In the genomic region with DNA sequence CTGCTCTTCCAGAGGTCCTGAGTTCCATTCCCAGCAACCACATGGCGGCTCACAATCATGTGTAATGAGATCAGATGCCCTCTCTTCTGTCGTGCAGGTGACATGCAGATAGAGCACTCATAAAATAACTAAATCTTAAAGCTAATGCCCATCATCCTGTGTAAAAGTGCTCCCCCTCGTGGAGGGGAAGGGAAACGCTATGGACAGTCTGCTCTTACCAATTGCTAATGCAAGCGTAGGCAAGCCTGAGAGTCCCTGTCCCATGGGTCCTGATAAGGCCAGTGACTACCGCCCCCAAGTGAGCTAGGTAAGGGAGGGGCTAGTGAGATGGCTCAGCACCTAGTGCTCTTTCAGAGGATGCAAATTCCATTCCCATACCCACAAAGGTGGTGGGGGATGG, we compare ENCODE assay signal across 8 mouse cellular contexts. TPM values are rescaled to one million over a fixed set of nuclear protein-coding genes. Genes with fewer than 3 reads are reported as not detected.
DNase-seq lines count a peak whose midpoint lies in the region; ATAC-seq lines count a peak whose summit lies in the region.

No protein-coding gene starts in this region.

- no peak overlapping the region for H3K4me3 ChIP-seq in forebrain, embryonic 12.5 days (replicated peaks)
- H3K4me3 ChIP-seq in forebrain, embryonic 10.5 days, result no peak overlapping the region
- no peak overlapping the region for H3K4me3 ChIP-seq in kidney, embryonic 14.5 days (ENCODE audit: low read length)

- no peak overlapping the region for H3K4me2 ChIP-seq in forebrain, embryonic 12.5 days
- no peak overlapping the region for H3K4me2 ChIP-seq in kidney, embryonic 14.5 days (replicated peaks; ENCODE audit: low read depth, low read length)

- no peak overlapping the region for H3K9ac ChIP-seq in forebrain, embryonic 12.5 days
- no peak overlapping the region for H3K9ac ChIP-seq in kidney, embryonic 14.5 days (ENCODE audit: low read depth, low read length)

- no peaks in the 10 kb centered on the region for H3K27me3 ChIP-seq in forebrain, embryonic 12.5 days
- H3K27me3 ChIP-seq in forebrain, embryonic 10.5 days (ENCODE audit: poor library complexity, severe bottlenecking), result no peaks in the 10 kb centered on the region
- H3K27me3 ChIP-seq in kidney, embryonic 14.5 days (ENCODE audit: control insufficient read depth, insufficient read depth, low read length), result no peaks in the 10 kb centered on the region

- no peak for DNase-seq in forebrain, embryonic 10.5 days (ENCODE audit: extremely low spot score, low spot score)
- peak; percentile 38 for DNase-seq in urinary bladder, adult 2 months (ENCODE audit: low spot score)
- no peak for DNase-seq in urinary bladder, postnatal 4 days (ENCODE audit: low spot score in 2 of 2)
- peak; percentile 82 for DNase-seq in embryo, embryonic 10.5 days (ENCODE audit: low spot score)
- peak; percentile 87 for DNase-seq in thymus, postnatal 14 days

- no peak overlapping the region for H3K27ac ChIP-seq in forebrain, embryonic 12.5 days
- no peak overlapping the region for H3K27ac ChIP-seq in forebrain, embryonic 10.5 days
- no peak overlapping the region for H3K27ac ChIP-seq in kidney, embryonic 14.5 days (ENCODE audit: low read depth, low read length)

- peak; percentile 30; the same call in 1 of the 2 replicates for ATAC-seq in forebrain, embryonic 12.5 days (ENCODE audit: low FRiP score)
- 0 out of 2 replicates have a peak, but pooled peaks have one; percentile 28 for ATAC-seq in kidney, embryonic 14.5 days (ENCODE audit: low FRiP score, low TSS enrichment)
- ATAC-seq in megakaryocyte, adult 5-6 weeks (ENCODE audit: poor library complexity, severe bottlenecking), result peak; percentile 83

- 14% methylated on average over 6 of the region's 6 CpGs for WGBS in forebrain, embryonic 12.5 days
- WGBS in forebrain, embryonic 10.5 days, result 19% methylated on average over 6 of the region's 6 CpGs
- 27% methylated on average over 6 of the region's 6 CpGs for WGBS in kidney, embryonic 14.5 days

- H3K4me1 ChIP-seq in forebrain, embryonic 12.5 days, result no peaks in the 10 kb centered on the region
- peaks cover 14% of the 10 kb centered on the region for H3K4me1 ChIP-seq in forebrain, embryonic 10.5 days
- no peaks in the 10 kb centered on the region for H3K4me1 ChIP-seq in kidney, embryonic 14.5 days (ENCODE audit: control insufficient read depth, insufficient read depth, low read length)

- H3K9me3 ChIP-seq in forebrain, embryonic 12.5 days, result no peaks in the 10 kb centered on the region
- no peaks in the 10 kb centered on the region for H3K9me3 ChIP-seq in forebrain, embryonic 10.5 days
- no peaks in the 10 kb centered on the region for H3K9me3 ChIP-seq in kidney, embryonic 14.5 days (ENCODE audit: control insufficient read depth, low read length)

- H3K36me3 ChIP-seq in forebrain, embryonic 12.5 days (replicated peaks), result peaks cover 58% of the 10 kb centered on the region
- H3K36me3 ChIP-seq in forebrain, embryonic 10.5 days (replicated peaks), result peaks cover 70% of the 10 kb centered on the region
- peaks cover 38% of the 10 kb centered on the region for H3K36me3 ChIP-seq in kidney, embryonic 14.5 days (ENCODE audit: control insufficient read depth, insufficient read depth, low read length)

RNA-seq across cellular contexts. Expression of gene Egfl8, which starts 3.2 kb away (rescaled TPM):
- polyA plus RNA-seq in forebrain, embryonic 12.5 days (2016; fragmentation: Nextera tagmentation; extraction: Ambion mirVana), result 3.2 and 4.6 TPM in 2 replicates
- polyA plus RNA-seq in forebrain, embryonic 10.5 days (2016; fragmentation: Nextera tagmentation; extraction: Ambion mirVana), result 1.6 and 3.1 TPM in 2 replicates
- 9.3 and 10.6 TPM in 2 replicates for polyA plus RNA-seq in urinary bladder, adult 2 months (2012; rRNA removed)
- polyA plus RNA-seq in kidney, embryonic 14.5 days (2014; fragmentation: Nextera tagmentation; extraction: Ambion mirVana), result 3.2 and 3.6 TPM in 2 replicates
- total RNA-seq in megakaryocyte, adult 5-6 weeks (2015), result 0.82 and 0.91 TPM in 2 replicates
- total RNA-seq in megakaryocyte, adult 5-6 weeks (2017), result 0.57 and 5.0 TPM in 2 replicates

RNA-seq across cellular contexts. Expression of gene Ppt2, which starts 9.3 kb away (rescaled TPM):
- polyA plus RNA-seq in forebrain, embryonic 12.5 days (2016; fragmentation: Nextera tagmentation; extraction: Ambion mirVana), result 20.3 and 21.2 TPM in 2 replicates
- 22.1 and 22.4 TPM in 2 replicates for polyA plus RNA-seq in forebrain, embryonic 10.5 days (2016; fragmentation: Nextera tagmentation; extraction: Ambion mirVana)
- 22.8 and 24.8 TPM in 2 replicates for polyA plus RNA-seq in urinary bladder, adult 2 months (2012; rRNA removed)
- polyA plus RNA-seq in kidney, embryonic 14.5 days (2014; fragmentation: Nextera tagmentation; extraction: Ambion mirVana), result 33.5 and 39.1 TPM in 2 replicates
- total RNA-seq in megakaryocyte, adult 5-6 weeks (2015), result 37.0 and 41.4 TPM in 2 replicates
- total RNA-seq in megakaryocyte, adult 5-6 weeks (2017), result 25.6 and 26.8 TPM in 2 replicates

RNA-seq across cellular contexts. Expression of gene Prrt1, which starts 10.3 kb away (rescaled TPM):
- 2.9 and 3.9 TPM in 2 replicates for polyA plus RNA-seq in forebrain, embryonic 12.5 days (2016; fragmentation: Nextera tagmentation; extraction: Ambion mirVana)
- polyA plus RNA-seq in forebrain, embryonic 10.5 days (2016; fragmentation: Nextera tagmentation; extraction: Ambion mirVana), result 0.54 and 0.62 TPM in 2 replicates
- 8.0 and 11.1 TPM in 2 replicates for polyA plus RNA-seq in urinary bladder, adult 2 months (2012; rRNA removed)
- polyA plus RNA-seq in kidney, embryonic 14.5 days (2014; fragmentation: Nextera tagmentation; extraction: Ambion mirVana), result 0.16 and 0.18 TPM in 2 replicates
- total RNA-seq in megakaryocyte, adult 5-6 weeks (2015), result 0.22 and 0.73 TPM in 2 replicates
- 0.22 TPM in 1 of 2 replicates, not detected in the other for total RNA-seq in megakaryocyte, adult 5-6 weeks (2017)

RNA-seq across cellular contexts. Expression of gene Agpat1, which starts 14.9 kb away (rescaled TPM):
- 70.5 and 73.9 TPM in 2 replicates for polyA plus RNA-seq in forebrain, embryonic 12.5 days (2016; fragmentation: Nextera tagmentation; extraction: Ambion mirVana)
- polyA plus RNA-seq in forebrain, embryonic 10.5 days (2016; fragmentation: Nextera tagmentation; extraction: Ambion mirVana), result 60.8 and 62.7 TPM in 2 replicates
- polyA plus RNA-seq in urinary bladder, adult 2 months (2012; rRNA removed), result 104 and 109 TPM in 2 replicates
- polyA plus RNA-seq in kidney, embryonic 14.5 days (2014; fragmentation: Nextera tagmentation; extraction: Ambion mirVana), result 61.7 and 75.3 TPM in 2 replicates
- total RNA-seq in megakaryocyte, adult 5-6 weeks (2015), result 29.0 and 36.5 TPM in 2 replicates
- total RNA-seq in megakaryocyte, adult 5-6 weeks (2017), result 24.2 and 24.5 TPM in 2 replicates

RNA-seq across cellular contexts. Expression of gene Rnf5, which starts 15.5 kb away (rescaled TPM):
- 241 and 247 TPM in 2 replicates for polyA plus RNA-seq in forebrain, embryonic 12.5 days (2016; fragmentation: Nextera tagmentation; extraction: Ambion mirVana)
- 185 and 186 TPM in 2 replicates for polyA plus RNA-seq in forebrain, embryonic 10.5 days (2016; fragmentation: Nextera tagmentation; extraction: Ambion mirVana)
- 82.7 and 91.4 TPM in 2 replicates for polyA plus RNA-seq in urinary bladder, adult 2 months (2012; rRNA removed)
- 118 and 139 TPM in 2 replicates for polyA plus RNA-seq in kidney, embryonic 14.5 days (2014; fragmentation: Nextera tagmentation; extraction: Ambion mirVana)
- 44.7 and 59.5 TPM in 2 replicates for total RNA-seq in megakaryocyte, adult 5-6 weeks (2015)
- 8.9 and 11.9 TPM in 2 replicates for total RNA-seq in megakaryocyte, adult 5-6 weeks (2017)

Comparison
In these comparisons a context has a peak if more than half of its experiments do, and no peak if none do; other contexts are left out.
1. DNase-seq: peak in urinary bladder, adult 2 months (single experiment), embryo, embryonic 10.5 days (single experiment) and thymus, postnatal 14 days (single experiment); none in forebrain, embryonic 10.5 days (single experiment) and urinary bladder, postnatal 4 days (0 of 2).
2. ATAC-seq: peak in every context shown above with its lines; median percentile 83 in megakaryocyte, adult 5-6 weeks; 30 in forebrain, embryonic 12.5 days; 28 in kidney, embryonic 14.5 days.